Mouse (Mus musculus) cerebellum, postnatal 10 days (tissue): ENCODE data around the gene S1pr5.
A peak's percentile ranks its signal among the peaks of the same experiment; 100 is the strongest.
"Not testable (repeated sequence)": the region's sequence is repeated elsewhere in the genome, so short reads cannot be mapped to it uniquely, and the experiment has no call there.

Source experiments
- DNase-seq, 2 experiments: peaks; one replicate each; pipeline ENCODE4 v3.0.0; 2021; ENCODE audit warnings: mixed read lengths in 2 of 2

The S1pr5 gene

DNA sequence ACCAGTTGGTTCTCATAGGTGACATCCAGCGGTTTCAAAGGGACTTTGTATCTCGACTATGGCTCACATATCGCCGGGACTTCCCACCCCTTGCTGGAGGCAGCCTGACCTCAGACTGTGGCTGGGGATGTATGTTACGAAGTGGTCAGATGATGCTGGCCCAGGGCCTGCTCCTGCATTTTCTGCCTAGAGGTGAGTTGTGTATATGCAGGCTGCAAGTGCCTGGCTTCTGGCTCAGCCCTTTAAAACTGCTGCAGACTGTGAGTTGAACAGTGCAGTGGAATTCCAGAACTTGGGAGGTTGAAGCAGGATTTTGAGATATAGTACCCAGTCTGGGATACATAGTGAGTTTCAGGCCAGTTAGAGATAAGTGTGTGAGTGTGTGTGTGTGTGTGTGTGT is 18.6 kb upstream of the S1pr5 start:
- DNase-seq: no peak

DNA sequence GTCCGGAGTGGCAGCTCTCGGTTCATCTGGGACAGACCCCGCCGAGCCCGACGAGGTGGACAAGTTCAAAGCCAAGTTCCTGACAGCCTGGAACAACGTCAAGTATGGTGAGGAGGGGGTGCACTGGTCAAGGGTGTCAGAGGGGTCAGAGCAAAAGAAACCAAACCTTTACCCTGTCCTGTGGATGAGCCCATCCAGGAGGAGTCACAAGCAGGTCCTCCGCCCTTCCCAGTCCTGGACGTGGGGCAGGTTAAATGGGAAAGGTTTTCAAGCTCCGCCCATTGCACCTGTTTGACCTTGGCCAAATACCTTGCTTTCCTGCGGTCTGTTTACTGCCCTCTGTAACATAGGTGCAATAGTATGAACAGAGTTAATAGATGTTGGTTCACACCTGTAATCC is 17.4 kb upstream of the S1pr5 start:
- no peak for DNase-seq

DNA sequence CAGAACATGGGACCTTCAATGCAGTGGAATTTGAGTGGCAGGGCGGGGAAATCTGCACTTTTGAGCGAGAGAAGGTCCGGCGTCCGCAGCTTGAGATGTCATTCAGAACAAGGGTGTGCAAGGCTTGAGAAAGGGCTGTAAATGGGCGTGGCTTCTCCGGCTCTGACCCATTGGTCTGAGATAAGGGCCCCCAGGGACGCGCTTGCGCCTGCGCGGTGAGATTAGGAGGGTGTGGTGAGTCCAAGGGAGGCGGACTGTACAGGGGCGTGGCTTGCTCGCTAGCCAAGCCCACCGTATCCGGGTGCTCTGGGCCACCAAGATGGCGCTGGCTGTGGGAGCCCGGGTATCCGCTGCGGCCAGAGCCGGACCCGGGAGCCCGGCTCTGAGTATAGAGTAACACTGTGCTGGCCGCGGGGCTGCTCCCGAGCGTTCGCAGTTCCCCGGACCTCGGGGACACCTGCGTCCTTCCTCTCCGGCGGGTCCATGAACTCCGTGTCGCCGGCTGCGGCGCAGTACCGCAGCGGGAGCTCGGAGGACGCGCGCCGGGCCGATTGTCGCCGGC is 16.8 kb upstream of the S1pr5 start, which contains the start of gene Atg4d:
Atg4d (plus strand) TSS at position 294 of the 562 bp plus-strand sequence.
- DNase-seq: peak; percentile 100

DNA sequence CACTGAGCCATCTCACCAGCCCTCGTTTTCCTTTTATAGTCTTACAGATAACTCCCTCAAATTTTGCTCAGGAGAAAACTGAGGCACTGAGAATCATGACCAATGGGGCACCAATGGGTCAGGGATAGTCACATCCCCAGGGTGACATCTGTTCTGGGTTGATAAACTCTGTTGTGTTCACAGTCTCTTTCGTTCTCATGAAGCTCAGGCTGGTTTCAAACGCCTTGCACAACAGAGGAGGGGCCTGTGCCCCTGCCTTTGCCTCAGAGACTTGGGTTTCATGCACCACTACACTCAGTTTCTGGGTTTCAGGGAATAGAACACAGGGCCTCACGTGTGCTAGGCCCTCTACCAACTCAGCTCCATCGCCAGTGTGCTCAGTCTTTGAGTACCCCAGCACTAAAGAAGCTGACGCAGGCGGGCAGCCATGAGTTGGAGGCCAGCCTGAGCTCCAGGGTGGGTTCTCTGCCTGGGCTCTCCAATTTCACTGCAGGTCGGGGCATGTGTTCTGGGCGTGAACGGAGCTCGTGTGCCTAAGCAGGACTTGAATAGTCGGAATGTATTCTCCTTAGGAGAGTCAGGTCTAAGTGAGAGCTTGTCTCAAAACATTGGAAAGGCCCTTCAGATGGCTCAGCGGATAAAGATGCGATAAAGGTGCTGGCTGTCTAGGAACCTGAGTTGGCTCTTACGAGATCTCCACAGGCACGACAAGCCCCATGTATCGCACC is 16.2 kb upstream of the S1pr5 start:
- peak in 1 of 2 experiments; percentile 43 for DNase-seq

DNA sequence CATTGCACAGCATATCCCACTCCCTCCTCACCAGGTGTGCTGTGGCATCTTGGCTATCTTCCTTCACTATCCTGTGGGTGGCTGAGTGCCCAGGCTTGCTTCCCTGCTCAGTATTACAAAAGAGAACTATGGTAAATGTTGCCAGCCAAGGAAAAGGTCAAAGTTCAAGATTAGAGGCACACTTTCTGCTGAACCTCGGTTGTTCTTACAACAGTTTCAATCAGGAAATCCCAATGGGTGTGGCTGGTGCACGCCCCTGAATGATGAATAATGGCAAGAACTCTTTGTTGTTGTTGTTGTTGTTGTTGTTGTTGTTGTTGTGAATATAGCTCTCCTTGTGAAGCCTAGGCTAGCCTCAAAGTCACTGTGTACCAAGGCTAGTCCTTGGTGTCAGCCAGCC is 13.6 kb upstream of the S1pr5 start:
- no peak for DNase-seq

DNA sequence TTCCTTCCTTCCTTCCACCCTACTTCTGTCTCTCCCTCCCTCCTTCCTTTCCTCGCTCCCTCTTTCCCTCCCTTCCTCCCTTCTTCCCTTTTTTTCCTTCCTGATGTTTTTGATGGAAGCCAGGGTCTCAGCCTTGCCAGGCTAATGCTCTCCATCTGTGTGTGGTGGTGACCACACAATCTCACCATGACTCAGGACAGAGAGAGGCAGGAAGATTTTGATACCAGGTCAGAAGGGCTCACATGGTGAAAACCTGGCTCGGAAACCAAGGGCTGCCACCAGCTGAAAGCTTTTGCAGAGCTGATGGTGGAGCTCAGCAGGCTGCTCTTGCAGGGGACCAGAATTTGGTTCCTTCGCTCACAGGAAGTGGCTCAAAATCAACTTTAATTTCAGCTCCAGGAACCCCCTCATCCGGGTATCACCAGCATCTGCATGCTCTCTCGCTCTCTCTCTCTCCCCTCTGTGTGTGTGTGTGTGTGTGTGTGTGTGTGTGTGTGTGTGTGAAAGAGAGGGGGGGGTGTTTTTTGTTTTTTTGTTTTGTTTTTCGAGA is 12.3 kb upstream of the S1pr5 start:
- DNase-seq: no peak

DNA sequence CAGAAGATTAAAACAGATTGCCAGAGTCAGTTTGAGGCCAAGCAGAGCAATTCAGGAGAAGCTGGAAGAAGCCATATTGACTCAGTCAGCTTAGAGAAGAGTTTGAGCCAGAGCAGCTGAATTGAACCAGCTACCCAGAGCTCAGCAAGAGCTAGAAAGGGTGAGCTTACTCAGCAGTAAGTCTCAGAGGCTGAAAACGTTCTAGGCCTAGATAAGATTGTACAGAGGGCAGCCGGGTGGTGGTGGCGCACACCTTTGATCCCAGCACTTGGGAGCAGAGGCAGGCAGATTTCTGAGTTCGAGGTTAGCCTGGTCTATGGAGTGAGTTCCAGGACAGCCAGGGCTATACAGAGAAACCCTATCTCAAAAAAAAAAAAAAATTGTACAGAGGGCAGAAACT is 8.1 kb upstream of the S1pr5 start:
- not testable (repeated sequence) for DNase-seq

DNA sequence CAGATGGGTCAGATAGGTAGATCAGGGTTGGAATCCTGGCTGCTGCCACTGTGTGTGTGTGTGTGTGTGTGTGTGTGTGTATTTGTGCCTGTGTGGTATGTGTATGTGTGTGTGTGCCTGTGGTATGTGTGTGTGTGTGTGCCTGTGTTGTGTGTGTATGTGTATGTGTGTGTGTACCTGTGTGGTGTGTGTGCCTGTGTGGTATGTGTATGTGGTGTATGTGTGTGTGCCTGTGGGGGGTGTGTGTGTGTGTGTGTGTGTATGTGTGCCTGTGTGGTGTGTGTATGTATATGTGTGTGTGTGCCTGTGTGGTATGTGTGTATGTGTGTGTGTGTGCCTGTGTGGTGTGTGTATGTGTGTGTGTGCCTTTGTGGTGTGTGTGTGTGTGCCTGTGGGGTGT is 6.4 kb upstream of the S1pr5 start:
- no peak for DNase-seq

DNA sequence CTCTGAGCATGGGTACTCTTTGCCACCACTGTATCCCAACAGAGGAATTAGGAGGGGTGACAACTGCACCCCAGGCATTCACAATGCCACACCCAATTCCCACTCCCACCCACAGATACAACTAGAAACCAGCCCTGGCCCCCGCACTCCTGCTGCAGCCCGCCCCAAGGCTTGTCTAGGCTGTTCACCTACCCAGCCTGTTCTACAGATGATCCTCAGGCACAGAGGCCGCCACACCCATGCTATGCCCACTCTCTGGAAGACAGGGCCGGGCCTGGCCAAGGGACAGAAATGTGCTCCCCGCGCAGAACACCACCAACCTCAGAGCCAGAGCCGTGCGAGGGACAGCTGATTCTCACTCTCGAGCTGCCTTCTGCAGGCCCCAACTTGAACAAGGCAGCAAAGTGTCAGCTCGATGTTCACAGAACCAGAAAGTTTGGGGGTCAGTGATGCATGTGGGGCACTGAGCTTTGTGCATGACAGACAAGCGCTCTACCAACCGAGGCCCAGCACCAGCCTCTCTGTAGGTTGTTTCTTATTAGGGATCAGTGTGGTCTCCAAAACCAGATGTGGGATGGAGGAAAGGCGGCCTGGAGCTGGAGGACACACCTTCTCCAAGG is 3.0 kb upstream of the S1pr5 start:
- no peak for DNase-seq

DNA sequence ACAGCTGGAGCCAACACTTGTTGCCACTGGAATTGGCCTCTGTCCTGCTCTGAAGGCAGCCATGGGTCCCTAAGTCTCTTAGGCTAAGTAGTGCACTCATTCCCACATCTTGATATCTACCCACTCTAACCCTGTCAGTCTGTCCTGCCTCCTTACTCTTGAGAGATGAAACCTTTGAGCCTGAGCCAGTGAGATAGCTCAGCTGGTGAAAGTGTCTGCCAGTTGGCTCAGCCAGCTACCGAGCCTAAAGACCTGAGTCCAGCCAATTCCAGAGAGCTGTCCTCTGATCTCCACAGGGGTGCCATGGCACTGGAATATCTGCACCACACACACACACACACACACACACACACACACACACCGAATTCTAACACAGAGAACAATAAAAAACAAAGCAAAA is 2.3 kb upstream of the S1pr5 start:
- peak; percentile 64 to 72 for DNase-seq

DNA sequence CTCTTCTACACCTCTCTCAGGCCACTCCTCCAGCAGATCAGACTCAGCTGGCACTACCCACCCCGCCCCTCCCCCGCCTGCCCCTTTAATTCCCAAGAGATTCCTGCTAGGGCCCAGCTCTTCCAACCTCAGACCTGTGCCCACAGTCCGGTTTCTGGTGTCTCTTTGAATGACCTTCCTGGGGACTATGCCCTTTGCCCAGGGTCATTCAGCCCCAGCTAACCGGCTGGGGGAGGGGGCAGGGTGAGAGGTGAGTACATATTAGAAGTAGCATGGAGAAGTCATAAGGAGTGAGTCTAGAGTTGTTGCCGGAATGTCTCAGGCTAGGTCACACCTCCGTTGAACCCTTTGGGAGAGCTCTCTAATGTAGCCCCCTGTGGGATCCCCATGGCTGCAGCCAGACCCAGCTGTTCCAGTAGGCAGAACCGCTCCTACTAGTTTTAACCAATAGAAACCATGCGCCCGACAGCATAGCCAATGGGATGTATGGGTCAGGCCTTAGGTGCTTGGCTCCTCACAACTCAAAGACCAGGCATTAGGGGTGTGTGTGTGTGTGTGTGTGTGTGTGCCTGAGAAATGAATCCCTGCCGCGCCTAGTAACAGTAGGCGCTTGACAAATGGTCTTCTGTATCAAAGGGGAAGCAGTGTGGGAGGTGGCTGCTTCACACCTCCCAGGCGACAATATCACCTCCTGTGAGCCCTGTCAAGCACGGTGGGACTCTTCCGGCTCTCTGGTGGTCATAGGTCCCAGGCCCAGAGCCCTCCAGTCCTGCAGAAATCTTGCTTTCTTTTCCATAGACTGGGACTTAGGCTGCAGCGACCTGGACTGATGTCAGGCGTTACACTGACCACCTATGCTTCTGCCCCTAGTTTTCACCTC is 1.6 kb upstream of the S1pr5 start:
- DNase-seq: no peak

DNA sequence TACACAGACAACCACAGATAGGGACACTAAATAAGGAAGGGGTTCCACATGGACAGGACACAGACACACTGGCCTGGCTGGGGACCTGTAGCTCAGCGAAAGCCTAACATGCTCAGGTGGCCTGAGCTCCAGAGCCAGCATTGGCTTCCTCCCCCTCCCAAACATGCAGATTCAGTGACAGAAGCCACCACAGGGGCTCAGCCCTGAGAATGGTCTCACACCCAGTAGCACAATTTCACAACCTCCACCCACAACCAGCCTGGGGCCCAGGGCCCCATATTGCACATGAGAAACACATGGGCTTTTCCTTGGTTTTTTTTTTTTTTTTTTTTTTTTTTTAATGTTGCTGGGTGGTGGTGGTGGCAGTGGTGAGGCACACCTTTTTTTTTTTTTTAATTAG is 1.9 kb downstream of the S1pr5 start:
- no peak for DNase-seq

DNA sequence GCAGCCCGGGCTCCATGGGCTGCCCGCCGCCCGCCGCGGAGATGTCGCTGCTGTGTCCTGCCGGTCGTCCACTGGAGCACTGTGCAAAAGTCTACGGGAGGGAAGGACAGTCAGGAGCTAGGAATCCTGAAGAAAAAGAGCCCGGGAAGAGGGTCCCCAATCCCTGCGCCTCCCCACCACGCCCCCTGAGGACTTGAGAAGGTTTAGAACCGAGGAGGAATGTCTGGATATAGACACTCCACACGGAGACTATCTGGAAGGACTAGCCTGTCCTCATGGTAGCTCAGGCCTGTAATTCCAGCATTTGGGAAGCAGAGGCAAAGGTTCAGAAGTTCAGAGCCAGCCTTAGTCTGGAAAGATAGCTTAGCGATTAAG is 3.1 kb downstream of the S1pr5 start:
- no peak for DNase-seq

DNA sequence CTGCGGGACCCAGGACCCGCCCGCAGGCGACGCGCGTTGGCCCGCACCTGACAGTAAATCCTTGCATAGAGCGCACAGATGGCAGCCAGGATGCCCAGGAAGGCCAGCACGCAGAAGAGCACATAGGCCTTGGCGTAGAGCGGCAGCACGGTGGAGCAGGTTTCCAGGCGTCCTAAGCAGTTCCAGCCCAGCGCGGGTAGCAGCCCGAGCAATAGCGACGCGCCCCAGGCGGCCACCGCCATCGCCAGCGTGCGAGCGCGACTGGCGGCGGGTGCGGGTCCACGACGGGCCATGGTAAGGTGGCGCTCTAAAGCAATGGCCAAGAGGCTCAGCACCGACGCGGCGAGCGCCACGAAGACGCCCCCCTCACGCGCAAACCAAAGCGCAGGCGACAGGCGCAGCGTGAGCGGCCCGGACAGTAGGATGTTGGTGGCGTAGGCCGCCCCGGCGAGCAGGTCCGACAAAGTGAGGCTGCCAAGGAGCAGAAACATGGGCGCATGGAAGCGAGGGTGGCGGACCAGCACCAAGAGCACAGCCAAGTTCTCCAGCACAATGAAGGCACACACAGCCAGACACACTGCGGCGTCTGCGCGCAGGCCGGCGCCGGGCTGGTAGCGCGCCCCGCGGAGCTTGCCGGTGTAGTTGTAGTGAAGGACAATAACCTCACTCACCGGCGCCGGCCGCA is 3.7 kb downstream of the S1pr5 start:
- peak; percentile 76 to 78 for DNase-seq

DNA sequence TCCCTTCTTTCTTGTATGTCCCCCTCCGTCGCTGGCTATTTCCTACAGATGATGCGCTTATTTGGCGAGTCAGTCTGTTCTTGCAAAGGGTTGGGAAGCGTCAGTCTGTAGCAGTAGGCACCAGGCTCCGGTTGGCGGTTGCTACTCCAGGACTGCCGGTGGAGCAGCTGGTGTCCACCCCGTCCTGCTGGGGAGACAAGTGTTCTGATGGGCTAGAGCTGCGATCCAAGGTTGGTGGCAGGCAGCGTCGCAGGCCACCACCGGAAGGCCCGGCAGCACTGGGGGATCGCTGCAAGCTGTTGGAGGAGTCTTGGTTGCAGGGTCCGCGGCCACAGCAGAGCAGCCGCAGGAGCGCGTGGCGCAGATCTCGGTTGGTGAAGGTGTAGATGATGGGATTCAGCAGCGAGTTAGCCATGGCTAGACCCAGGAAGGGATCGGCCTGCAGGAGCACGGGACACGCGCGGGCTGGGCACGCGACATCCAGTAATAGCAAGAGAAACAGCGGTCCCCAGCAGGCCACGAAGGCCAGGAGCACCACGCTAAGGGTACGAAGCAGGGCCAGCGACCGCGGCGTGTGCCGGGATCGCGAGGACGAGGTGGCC is 4.3 kb downstream of the S1pr5 start:
- peak in 1 of 2 experiments; percentile 80 for DNase-seq

DNA sequence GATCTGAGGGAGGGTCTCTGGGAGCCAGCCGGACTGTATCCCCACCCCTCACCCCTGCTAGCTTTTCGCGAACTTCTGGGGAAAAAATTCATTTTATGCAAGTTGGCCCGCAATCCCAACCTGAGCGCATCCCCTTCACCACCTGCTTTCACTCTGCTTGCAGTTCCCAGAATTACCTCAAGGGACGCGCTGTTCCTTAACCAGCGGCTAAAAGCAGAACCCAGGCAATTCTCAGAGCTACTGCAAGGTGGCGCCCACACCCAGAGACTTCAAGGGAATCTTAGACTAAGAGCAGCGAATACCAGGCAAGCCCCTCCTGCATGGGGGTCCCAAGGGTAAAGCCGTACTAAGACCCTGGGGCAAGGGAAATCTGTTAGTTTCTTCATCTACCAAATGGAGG is 6.9 kb downstream of the S1pr5 start:
- DNase-seq: peak; percentile 94 to 95

DNA sequence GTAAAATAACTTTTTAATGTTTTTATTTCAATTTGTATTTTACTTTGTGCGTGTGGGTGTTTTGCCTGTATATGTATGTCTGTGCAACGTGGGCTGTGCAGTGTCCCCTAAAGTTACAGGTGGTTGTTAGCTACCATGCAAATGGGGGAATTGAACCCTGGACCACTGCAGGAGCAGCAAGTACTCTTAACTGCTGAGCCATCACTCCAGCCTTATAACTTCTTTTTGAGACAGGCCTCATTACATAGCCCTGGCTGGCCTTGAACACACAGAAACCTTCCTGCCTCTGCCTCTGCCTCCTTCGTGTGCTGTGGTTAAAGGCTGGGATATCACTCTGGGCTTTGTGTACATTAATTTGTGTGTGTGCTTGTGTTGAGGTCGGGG is 8.8 kb downstream of the S1pr5 start:
- no peak for DNase-seq

DNA sequence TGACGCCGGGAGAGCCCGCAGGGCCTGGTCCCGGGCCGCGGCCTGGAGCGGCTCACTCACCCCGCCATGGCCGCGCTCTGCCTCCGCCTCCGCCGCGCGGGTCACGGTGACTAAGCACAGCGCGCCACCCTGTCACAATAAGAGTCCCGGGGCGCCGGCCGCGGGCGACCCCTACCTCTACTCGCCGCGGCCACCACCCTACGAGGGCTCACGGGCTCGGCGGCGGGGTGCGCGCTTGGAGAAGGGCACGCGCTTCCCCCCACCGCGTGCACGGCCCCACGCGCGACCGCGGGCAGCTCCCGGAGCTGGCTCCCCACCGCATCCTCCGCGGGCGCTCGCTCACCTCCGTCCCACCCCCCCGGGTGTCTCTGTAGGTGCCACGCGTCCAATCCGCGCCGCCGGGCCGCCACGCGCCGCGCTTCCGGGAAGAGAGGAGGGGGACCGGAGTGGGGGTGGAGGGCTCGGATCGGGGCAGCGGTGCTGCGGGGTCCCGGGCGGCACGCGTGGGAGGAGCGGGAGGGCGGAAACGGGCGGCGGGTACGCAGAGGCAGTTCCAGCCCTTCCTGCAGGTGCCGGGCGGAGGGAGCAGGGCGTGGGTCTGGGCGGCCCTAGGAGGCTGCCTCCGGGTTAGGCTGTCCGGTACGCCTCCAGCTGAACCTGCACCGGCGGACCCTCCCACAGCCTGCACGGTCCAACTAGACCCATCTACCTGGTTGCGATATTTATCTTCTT is 9.3 kb downstream of the S1pr5 start, which contains the start of gene Keap1:
Keap1 (minus strand) TSS at position 629 of the 732 bp plus-strand sequence.
- DNase-seq: peak; percentile 87 to 90

DNA sequence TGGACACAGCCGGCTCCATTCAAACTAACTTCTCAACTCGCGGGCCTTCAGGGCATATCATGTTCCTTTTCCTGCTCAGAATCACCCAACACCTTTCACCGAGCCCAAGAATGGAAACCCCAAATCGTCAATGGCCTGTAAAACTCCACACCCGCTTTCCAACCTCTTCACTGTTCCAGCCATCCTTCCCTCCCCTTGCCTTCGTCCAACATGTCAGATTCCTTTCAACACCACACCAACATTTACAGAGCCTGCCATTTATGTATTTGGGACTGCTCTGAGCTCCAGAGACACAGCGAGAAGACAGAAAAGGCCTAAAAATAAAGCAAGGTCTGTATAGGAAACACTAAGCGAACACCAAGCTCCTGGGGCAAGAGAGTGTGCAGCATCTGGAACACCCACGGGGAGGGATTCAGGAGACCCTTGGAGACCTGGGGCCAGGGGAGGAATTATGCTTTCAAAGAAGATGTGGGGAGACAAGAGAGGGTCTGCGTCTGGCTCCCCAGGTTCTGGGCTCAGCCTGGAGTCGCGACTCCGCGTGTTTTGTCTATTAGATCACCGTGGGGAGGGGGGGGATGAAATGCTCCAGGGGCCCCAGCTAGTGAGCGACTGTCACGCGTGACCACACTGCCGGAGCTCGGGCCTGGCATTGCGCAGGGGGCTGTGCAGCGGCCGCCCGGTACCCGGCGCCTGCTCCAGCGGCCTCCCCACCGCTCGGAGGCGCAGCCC is 10.1 kb downstream of the S1pr5 start:
- peak in 1 of 2 experiments; percentile 55 for DNase-seq

DNA sequence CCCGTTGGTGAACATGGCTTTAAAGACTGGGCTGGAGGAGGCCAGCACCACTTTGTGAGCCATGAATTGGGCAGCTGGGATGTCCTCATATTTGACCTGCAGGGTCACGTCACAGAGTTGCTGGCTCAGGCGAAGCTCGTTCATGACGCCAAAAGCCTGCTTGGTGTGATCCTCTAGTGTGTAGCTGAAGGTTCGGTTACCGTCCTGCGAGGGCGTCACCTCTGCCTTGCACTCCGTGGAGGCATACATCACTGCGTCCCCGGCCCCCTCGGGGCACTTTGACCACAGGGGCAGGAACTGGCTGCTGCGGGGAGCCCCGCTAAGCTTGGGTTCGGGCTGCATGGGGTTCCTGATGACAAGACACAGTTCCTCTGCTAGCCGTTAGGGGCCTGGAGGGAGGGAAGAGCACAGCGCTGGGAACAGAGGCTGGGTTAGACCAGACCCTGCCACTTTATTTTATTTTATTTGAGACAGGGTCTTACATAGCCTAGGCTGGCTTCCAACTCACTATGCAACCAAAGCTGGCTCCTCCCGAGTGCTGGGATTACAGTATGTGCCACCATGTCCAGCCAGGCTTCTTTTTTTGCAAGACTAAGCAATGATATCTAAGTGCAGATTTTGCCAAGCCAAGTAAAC is 10.8 kb downstream of the S1pr5 start:
- peak; percentile 60 to 65 for DNase-seq
